Mouse (Mus musculus) liver, postnatal 0 days (tissue): ENCODE measurements around the gene Nfatc2.

ENCODE experiments used
- CTCF ChIP-seq: sonication (generic); IDR thresholded peaks from 2 replicates; pipeline ENCODE4 v1.5.1; 2016; ENCODE audit warnings: antibody characterized with exemption, low read depth
- EP300 ChIP-seq: IDR thresholded peaks from 2 replicates; pipeline ENCODE4 v1.6.1; 2016; ENCODE audit warnings: antibody characterized with exemption, low read depth, mild to moderate bottlenecking

DNA sequence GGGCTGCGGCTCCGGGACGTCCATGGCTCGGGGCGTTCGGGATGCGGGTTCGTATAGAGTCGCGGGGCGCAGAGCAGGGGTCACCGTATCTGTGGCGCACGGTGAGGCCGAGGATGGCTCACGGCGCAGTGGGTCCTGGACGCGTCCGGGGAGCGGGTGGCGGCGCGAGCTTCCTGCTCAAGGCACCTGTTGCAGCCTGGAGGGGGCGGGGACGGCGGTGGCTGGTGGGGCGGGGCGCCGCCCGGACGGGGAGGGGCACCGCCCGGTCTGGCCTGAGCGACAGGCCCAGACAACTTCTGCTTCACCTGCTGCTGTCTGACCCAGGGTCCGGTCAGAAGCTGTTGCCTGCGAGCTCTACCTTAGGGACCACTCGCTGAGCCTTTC is 11.3 kb downstream of the Nfatc2 start:
- no peak for TF ChIP-seq CTCF
- no peak for TF ChIP-seq EP300
